Mouse (Mus musculus): ENCODE data around the gene Pinlyp.

GRCm38 (mm10) chr7:24592163-24592562, 46.2 kb upstream of the Pinlyp start:
- TF ChIP-seq MYC (IDR thresholded peaks at IDR 0.05; ENCODE audit: low read depth, low read length) (no peak), UBTF (IDR thresholded peaks at IDR 0.05; ENCODE audit: low read depth, low read length) (no peak), CHD2 (IDR thresholded peaks at IDR 0.05; ENCODE audit: low read length) (no peak), MXI1 (IDR thresholded peaks at IDR 0.05; ENCODE audit: low read depth, low read length) (no peak), E2F4 (IDR thresholded peaks at IDR 0.05; ENCODE audit: insufficient replicate concordance, low read depth, low read length) (no peak), NELFE (IDR thresholded peaks at IDR 0.05; ENCODE audit: low read depth, low read length) (no peak), ZNF384 (IDR thresholded peaks at IDR 0.05; ENCODE audit: low read depth, low read length) (no peak), POLR2A (IDR thresholded peaks at IDR 0.05; ENCODE audit: low read depth, low read length) (no peak), CTCF (conservative IDR thresholded peaks at IDR 0.05 in 1 of 2, IDR thresholded peaks at IDR 0.05 in 1 of 2; ENCODE audit: low read depth in 2 of 2, low read length in 2 of 2) (no peak), GABPA (IDR thresholded peaks at IDR 0.05; ENCODE audit: insufficient replicate concordance, low read depth, low read length) (no peak)

Data from CH12.LX (cell line).